Mouse (Mus musculus): ENCODE measurements at regions not wholly inside any gene's neighbourhood (a gene's known extent, or its start where the extent isn't known, plus 50 kb on each side); places are given as distances from the start of the nearest gene placed in this dataset.
"Not testable (repeated sequence)": the region's sequence is repeated elsewhere in the genome, so short reads cannot be mapped to it uniquely, and the experiment has no call there.

DNA sequence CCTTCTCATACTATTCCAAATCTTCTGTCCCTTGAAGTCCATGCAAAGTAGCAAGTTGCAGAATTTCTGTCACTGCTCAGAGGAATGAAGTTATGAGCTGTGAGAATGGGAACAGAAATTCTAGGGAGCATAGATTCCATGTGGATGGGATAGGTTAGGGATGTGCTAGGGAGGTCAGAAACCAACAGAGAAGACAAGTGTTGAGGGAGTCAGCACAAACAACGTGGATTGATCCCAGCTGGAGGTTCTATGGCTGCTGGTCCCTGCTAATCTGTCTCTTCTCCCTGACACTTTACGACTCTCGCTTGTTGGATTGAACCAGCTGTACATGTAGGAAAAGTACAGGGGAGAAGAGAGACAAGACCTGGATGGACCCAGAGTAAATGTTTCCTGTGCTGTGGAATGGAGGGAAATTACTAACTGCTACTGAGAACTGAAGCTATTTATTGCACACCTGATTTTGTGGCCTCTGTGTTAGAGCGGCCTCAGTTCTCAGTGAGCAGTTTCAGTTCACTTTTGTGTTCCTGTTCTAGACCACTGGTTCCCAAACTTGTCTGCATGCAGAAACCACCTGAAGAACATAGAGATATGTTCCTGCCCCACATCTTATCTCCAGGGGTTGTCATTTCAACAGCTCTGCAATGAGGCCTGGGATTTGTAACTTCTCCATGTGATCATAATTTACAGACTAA, 151.0 kb downstream of the Ube2e3 start:
- in situ Hi-C loops (cut with MboI, MseI): no loop called here

DNA sequence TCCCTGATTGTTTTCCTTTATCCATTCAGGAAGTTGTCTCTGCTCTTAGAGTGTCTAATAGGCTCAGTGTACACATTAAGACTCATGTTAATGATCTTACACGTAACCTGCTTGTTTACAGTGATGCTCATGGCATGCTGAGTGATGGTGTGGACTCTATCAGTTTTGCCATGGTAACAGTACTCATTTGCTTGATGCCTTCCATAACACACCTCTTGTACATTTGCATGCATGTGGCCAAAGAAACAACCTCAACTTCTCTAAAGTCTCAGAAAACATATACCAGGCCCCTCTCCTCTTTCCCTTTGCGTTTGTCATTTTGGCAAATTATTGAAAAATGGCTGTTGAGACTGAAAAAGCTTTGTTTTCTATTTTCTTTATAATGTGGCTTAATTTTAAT, 155.0 kb downstream of the Ube2e3 start:
- in situ Hi-C loops (cut with MboI, MseI): no loop called here

GRCm38 (mm10) chr2:79025678-79026077, 157.8 kb downstream of the Ube2e3 start:
- in situ Hi-C loops (cut with MboI, MseI): no loop called here

DNA sequence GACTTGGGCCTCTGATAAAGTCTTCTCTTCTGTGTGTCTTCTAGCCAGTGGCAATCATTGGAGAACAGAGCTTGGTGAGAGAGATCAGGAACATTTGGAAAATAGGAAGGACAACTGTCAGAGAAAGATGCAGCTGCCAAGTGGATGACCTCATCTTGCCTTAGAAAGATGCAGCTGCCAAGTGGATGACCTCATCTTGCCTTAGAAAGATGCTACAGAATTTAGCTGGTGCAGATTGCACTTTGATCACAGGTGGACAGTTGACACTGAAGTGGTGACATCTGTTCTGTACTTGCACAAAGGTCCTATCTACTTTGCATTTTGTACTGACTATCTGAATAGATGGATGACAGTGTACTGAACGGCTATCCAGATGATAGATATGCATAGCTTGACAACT, 163.1 kb downstream of the Ube2e3 start:
- in situ Hi-C loops (cut with MboI, MseI): no loop called here

DNA sequence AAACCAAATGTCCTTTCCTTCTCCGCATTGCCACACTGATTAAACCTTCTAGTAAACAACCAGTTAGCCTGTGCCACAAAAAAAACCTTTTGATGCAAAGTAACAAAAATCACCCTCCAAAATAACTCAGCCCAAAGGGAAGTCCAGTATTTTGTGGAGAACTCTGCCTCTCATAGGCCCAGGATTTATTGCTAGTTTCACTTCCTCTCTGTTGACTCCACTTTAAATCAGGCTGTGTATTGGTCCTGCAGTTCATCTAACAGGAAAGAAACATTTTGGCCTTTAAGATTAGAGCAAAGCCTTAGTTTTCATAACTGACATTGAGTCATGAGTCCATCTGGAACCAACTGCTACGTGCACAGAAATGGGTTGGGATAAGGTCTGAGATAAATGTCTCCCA, 168.4 kb downstream of the Ube2e3 start:
- in situ Hi-C loops (cut with MboI, MseI): no loop called here

DNA sequence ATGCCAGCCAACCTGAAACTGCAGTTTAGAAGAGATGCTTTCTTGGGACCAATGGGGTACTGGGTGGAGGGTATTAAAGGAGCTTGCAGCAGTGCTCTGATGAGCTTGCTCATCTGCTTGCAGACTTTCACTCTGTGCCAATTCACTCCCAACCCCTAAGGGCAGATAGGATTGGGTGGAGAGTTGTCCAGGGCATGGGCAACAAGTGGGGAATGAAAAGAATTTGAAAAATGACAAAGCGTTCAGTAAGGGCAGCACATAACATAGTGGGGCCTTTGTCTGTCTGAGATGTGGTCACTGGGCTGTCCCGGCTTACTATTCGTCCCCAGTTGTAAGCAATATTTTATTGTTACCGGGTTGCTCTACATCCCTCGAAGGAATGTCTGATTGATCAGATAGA, 170.7 kb downstream of the Ube2e3 start:
- in situ Hi-C loops (cut with MboI, MseI): no loop called here

GRCm38 (mm10) chr2:79044804-79045203, 176.9 kb downstream of the Ube2e3 start:
- in situ Hi-C loops (cut with MboI, MseI): not testable (repeated sequence)

DNA sequence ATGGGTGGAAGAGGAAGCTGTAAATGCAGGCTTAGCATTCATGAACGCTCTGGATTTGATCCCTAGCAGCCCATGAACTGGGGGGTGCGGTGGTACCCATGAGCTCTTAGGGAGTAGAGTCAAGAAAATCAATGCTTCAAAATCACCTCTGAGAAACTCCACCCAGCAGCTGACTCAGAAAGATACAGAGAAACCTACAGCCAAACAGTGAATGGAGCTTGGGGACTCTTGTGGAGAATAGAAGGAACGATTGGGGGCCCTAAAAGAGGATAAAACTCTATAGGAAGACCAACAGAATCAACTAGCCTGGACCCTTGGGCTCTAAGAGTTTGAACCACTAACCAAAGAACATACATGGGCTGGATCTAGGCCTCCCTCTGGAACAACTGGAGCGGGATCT, 177.6 kb downstream of the Ube2e3 start:
- in situ Hi-C loops (cut with MboI, MseI): no loop called here

DNA sequence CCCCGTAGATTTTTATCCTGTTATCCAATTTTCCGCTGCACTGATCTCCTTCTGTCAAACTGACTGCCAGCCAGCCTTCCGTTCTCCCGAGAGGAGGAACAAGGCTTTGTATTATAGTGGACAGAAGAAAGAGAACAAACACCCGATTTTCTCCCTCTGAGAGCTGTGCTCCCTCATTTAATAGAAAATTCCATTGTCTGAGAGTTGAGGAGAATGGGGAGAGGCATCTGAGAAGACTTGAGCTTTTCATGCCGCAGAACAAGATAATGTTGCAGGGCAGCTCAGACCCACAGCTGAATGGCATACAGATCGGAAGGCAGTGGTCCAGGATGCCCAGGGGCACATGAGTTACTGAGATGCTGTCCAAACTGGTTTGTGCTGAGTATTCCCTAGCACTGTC, 180.1 kb downstream of the Ube2e3 start:
- in situ Hi-C loops (cut with MboI, MseI): no loop called here

DNA sequence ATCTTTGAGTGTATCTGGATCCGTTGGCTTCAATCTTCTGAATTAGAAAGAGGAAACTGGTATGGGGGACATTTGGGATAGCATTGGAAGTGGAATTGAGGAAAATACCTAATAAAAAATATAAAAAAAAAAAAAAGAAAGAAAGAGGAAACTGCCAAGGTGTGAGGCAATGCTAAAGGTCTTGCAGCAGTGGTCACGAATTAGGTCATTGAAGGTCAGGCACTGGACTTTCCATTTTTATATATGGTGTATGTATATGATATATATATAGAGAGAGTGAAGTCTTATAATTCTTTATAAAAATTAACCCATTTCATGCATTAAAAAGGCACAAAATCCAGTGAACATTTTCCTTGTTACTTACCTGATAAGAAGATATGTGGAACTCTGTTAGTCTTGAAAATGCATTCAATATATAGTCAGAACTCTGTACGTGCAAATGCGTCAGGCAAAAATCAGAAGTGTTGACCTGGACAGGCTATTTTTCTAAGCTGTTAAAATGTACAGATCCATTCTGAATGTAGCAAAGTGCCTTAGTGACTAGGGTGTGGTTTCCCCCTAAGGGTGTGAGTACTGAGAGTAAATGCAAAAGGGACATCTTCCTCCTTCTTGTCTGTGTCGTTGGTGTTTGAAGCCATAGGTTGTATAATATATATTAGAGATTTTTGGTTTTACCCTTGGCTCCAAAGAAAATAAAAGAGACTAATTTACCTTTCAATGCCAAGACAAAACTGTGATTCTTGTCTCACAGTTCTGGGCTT, 181.0 kb downstream of the Ube2e3 start:
- in situ Hi-C loops (cut with MboI, MseI): no loop called here

GRCm38 (mm10) chr2:79050495-79051046, 182.6 kb downstream of the Ube2e3 start:
- in situ Hi-C loops (cut with MboI, MseI): no loop called here

DNA sequence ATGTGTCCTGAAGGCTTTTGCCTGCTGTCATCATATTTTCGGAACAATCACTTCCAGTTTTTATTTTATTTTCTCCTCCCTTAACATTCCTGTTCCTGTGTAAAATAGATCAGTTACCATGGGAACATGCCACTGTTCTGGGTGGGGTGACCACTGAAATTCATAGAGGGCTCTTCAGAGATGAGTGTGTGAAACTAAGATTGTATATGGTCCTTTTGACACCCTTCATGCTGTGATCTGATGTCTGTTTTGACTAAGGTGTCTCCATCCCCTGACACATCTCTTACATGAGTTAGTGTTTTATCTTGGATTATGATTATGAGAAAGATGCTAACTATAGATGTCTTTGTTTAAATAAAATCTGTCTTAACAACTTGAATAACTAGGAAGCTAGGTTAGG, 184.3 kb downstream of the Ube2e3 start:
- in situ Hi-C loops (cut with MboI, MseI): no loop called here

DNA sequence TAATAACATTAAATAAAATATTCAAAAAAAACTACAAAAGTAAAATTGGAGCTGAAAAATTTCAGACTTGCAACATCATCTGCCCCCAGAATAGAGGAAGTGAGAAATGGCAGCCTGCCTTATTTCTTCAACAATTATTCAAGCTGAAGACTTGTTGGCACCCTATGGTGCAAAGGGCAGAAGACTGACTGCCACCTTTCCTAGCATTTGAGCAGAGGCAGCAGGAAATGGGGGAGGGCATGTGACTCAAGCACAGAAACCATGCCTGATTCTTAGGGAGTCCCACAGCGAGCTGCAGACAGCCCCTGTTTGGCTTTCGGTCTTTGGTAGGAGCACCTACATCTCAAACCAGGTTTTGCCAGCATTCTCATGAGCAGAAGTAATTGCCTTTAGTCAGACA, 188.2 kb downstream of the Ube2e3 start:
- in situ Hi-C loops (cut with MboI, MseI): no loop called here

- in situ Hi-C loops (cut with MboI, MseI): no loop called here
Observed at GRCm38 (mm10) chr2:79059115-79059943, 191.4 kb downstream of the Ube2e3 start.

- in situ Hi-C loops (cut with MboI, MseI): no loop called here
Observed at GRCm38 (mm10) chr2:79059944-79060238, 192.0 kb downstream of the Ube2e3 start.

DNA sequence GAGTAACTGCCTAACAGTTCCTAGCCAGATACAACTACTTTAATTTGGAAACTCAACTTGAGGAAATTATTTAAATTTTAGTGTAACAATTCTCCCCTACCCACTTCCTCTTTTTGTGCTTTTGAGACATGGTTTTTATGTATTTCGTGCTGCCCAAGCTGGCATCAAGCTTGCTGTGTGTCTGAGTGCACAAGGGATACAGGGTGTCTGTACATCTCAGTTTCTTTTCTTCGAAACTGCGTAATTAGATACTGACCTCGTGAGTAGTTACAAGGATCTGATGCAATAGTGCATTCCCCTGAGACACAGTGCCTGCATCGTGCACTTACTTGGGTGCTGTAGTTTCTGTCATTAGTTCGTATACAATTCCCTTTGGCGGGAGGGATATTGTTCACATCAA, 192.4 kb downstream of the Ube2e3 start:
- in situ Hi-C loops (cut with MboI, MseI): no loop called here

- in situ Hi-C loops (cut with MboI, MseI): no loop called here
Observed at GRCm38 (mm10) chr2:79061645-79062044, 193.6 kb upstream of the Itga4 start.

GRCm38 (mm10) chr2:79062196-79062636, 193.0 kb upstream of the Itga4 start:
- in situ Hi-C loops (cut with MboI, MseI): no loop called here

DNA sequence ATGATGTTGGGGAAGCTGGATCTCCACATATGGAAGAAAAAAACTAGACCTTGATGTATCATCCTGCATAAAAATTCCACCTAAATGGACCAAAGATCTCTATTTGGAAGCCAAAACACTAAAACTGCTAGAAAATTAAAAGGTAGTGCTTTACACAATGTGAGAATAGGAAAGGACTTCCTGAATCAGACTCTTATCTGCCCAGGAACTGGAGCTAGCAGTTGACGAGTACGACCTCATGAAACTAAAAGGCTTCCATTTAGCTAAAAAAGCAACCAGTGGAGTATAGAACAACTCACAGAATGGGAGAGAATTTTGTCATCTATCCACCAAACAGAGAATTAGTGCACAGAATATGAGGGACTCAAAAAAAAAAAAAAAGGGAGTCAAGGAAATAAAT, 191.6 kb upstream of the Itga4 start:
- in situ Hi-C loops (cut with MboI, MseI): no loop called here

DNA sequence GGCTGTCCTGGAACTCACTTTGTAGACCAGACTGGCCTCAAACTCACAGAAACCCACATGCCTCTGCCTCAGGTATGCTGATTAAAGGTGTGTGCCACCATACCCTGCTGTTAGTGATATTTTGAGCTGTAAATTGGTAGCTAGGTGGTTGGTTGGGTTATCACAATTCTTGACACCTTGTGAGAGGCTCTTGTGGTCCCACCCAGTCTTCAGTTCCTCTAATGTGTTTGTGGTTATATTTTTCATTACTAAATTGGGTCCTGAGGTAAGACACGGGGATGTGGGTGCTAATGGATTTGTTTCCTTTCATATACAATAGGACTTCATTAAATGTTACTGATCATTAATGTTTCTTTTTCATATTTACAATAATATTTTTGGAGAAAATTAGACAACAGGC, 189.9 kb upstream of the Itga4 start:
- in situ Hi-C loops (cut with MboI, MseI): no loop called here

GRCm38 (mm10) chr2:79076115-79076514, 179.1 kb upstream of the Itga4 start:
- in situ Hi-C loops (cut with MboI, MseI): no loop called here

GRCm38 (mm10) chr2:79078836-79079394, 176.3 kb upstream of the Itga4 start:
- in situ Hi-C loops (cut with MboI, MseI): no loop called here
